Mouse (Mus musculus): ENCODE measurements around the gene Ric3.

DNA sequence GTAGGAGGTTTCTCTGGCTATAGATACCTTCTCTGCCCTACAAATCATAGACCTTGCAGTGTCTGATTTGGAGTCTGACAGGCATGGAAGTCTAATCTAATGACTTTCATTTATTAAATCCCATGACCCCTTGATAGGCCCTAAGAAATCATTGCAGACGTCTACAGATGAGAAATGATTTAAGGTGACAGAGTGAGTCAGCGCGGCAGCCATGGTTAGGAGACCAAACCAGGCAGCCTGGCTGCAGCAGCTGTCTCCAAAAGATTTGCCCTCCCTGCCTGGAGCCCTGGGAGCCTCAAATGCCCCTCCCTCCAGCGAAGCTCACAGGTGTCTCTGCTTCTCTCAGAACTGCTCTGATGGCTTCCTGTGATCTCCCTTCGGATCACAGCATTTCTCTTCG, 87.0 kb downstream of the Ric3 start:
- no peak for TF ChIP-seq FLI1 (IDR thresholded peaks at IDR 0.05; ENCODE audit: low read length)
- no peak for TF ChIP-seq GATA1 (IDR thresholded peaks at IDR 0.05; ENCODE audit: borderline replicate concordance, low read length)

Measured in megakaryocyte, embryonic 14.5 days (primary cell).